Mouse (Mus musculus) bone marrow macrophage, adult 2 months (primary cell): ENCODE measurements around the gene Ppm1e.

Experiments used
- CTCF ChIP-seq: IDR thresholded peaks from 2 replicates; pipeline ENCODE4 v1.5.1; 2012; ENCODE audit warnings: low read depth, mild to moderate bottlenecking, low read length, moderate library complexity
- POLR2A ChIP-seq: IDR thresholded peaks from 2 replicates; pipeline ENCODE4 v1.6.1; 2012; ENCODE audit warnings: mild to moderate bottlenecking, low read depth, low read length, borderline replicate concordance

GRCm38 (mm10) chr11:87393855-87394254, 35.0 kb upstream of the Ppm1e start:
- no peak for TF ChIP-seq CTCF
- no peak for TF ChIP-seq POLR2A
